Mouse (Mus musculus) c-Kit-negative CD71-positive TER-119-positive erythroid progenitor cells, embryonic 14.5 days (primary cell): Measurements from ENCODE around the gene D930048N14Rik.
"Not testable (repeated sequence)": the region's sequence is repeated elsewhere in the genome, so short reads cannot be mapped to it uniquely, and the experiment has no call there.

Experiments
- DNase-seq: peaks from one replicate; pipeline ENCODE4 v3.0.0-alpha.2; 2013; ENCODE audit warnings: low read depth, low spot score

D930048N14Rik gene

DNA sequence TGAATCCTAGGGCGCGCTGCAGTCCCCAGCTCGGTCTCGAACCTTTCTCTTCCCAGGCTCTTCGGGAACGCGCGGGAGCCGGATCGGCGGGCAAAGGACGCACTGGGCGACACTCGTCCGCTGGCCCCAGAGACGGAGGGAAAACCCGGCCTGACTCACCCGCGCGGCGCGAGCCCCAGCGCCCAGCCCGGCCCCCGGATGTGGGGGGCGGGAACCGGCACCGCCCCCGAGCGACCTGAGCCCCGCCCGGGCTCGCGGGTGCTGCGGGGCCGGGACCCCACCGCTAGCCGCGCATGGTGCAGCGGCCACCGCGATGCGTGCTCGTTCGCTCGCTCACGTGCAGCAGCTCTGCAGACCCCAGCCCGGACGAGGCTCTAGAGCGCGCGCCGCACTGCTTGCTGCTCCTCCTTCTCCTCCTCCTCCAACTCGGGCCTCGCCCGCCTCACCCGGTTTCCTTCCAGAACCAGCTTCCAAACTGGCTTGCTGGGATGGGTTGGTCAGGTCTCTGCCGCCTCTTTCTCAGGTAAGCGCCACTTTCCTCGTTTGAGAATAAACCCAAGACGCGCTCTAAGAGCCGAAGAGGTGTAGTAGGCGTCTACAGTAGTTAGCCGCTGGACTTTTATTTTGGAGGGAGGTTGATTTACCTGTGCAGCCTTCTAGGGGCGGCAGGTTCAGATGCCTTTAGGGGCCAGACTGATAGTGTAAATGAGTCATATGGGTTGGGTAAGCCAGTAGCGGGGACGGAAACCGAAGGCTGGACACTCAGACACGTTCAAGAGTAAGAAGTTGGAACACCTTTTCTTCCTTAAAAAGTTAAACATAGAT lies at the start of gene D930048N14Rik, which contains the start of gene N4bp3:
TSS of gene D930048N14Rik (plus strand) at position 264 of the 825 bp plus-strand sequence.
TSS of gene N4bp3 (minus strand) at position 152 of the 825 bp plus-strand sequence.
- DNase-seq: no peak

DNA sequence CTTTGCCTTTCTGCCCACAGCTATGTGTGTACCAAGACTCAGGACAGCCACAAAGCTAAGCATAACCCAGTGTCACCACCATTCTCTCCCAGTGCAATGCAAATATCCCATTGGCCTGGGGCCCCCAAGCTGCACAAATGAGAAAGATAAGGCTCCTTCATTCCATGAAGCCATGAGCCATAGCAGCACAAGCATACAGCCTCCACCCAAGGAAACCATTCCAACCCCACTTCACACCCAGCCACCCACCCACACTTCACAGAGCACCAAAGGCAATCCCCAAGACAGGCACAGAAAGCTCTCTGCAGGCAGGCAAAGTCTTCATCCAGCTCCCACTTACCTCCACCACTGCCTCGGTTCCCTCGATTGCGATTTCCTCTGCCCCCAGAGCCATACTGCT lies 48.5 kb upstream of the D930048N14Rik start:
- DNase-seq: no peak

GRCm38 (mm10) chr11:51605602-51606446 lies 44.9 kb upstream of the D930048N14Rik start:
- peak; percentile 76 for DNase-seq

DNA sequence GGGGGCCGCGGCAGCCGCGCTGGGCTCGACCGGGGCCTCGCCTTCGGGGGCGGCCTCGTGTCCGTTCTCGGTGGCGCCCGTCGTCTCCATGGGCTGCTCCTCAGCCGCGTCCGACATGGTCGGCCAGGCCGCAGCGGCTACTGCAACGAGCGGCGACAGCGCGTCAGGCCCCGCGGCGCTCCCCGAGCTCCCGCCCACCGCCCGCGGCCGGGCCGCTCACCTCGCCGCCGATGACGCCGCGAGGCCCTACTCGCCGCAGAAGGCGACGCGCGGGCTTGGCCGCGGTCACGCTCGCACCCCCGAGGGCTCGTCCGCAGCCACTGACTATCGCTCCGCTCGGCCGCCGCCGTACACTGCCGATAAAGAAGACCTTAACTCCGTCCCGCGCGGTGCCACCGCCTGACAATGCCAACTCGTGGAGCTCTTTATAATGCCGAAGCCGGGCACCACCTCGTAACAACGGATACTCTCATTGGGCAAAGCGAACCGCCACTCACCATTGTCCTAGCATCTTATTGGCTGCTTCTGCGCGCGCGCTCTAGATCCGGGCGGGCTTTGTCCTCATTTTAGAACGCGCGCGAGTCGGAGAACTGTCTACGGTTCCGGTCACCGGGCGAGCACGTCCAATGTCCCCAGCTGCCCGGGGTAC lies 44.2 kb upstream of the D930048N14Rik start, which contains the start of gene Hnrnpab:
TSS of gene Hnrnpab (minus strand) at position 401 of the 649 bp plus-strand sequence.
- peak; percentile 97 for DNase-seq

DNA sequence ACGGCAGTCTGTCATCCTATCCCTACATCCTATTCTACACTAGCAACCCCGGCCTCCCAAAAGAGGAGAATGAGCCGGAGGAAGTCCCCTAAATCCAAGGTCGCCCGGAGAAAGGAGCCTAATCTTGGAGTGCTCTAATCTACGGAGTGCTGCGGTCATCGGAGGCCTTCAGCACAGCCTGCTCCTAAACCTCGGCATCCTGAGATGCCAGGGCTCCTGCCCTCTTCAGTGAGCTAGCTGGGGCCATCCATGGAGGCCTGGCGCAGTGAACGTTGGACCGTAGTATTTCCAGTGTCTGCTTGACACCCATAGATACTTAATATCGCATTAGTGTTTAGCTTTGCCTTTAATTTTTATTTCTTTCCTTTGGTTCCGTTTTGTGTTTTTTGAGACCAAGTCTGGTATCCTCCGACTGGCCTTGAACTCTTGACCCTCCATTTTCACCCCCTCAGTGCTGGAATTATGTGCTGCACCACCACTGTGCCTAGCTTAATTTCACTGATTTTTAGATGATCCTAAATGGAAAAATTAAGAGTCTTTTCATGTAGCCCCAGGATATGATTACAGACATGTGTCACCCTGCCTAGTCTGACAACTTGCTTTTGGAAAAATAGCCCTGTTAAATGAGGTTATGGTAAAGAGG lies 43.5 kb upstream of the D930048N14Rik start:
- DNase-seq: no peak

- DNase-seq: no peak
Observed at GRCm38 (mm10) chr11:51609266-51609909, 41.4 kb upstream of the D930048N14Rik start.

DNA sequence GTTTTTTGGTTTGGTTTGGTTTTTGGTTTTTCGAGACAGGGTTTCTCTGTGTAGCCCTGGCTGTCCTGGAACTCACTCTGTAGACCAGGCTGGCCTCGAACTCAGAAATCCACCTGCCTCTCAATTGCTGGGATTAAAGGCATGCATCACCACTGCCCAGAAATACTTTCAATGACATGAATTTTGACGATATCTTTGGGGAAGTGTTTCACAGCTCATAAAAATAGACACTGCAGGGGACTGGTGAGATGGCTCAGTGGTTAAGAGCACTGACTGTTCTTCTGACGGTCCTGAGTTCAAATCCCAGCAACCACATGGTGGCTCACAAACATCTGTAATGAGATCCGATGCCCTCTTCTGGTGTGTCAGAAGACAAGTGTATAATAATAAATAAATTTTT lies 40.8 kb upstream of the D930048N14Rik start:
- DNase-seq: not testable (repeated sequence)

GRCm38 (mm10) chr11:51614256-51614655 lies 36.5 kb upstream of the D930048N14Rik start:
- DNase-seq: no peak

DNA sequence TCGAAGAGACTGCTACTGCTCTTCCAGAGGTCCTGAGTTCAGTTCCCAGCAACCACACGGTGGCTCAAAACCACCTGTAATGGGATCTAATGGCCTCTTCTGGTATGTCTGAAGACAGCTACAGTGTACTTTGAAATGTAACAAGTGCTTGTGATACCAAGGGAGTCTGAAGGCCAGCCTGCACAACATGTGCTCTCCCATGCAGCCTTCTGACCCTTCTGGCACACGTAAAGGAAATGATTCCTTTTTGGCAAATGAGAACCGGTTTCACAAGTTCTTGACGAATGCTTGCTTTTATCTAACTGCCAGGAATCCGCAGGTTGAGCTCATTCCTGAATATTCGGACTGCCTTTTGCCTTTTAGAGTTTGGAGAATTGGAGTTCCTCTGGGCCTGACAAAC lies 35.6 kb upstream of the D930048N14Rik start:
- DNase-seq: no peak

DNA sequence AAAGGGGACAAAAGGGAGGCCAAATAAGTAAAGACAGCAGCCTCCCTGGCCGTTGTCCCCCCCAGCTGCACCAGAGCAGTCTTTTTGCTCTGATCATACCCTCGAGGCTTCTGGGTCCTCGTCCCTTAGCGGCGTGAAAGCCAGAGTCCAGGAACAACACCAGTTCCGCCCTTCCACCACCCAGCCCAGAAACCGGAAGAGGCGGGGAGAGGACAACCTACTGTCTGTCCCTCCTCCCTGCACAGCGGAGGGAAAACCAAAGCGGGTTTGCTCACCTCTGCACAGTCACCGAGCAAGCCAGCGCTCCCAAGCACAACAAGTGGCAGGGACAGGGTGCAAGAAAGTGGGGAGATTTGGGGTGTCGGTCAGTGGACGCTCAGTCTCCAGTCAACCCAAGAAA lies 35.2 kb upstream of the D930048N14Rik start:
- peak; percentile 73 for DNase-seq

- DNase-seq: not testable (repeated sequence)
Observed at GRCm38 (mm10) chr11:51616113-51616512, 34.6 kb upstream of the D930048N14Rik start.

GRCm38 (mm10) chr11:51617693-51618092 lies 33.1 kb upstream of the D930048N14Rik start:
- no peak for DNase-seq

DNA sequence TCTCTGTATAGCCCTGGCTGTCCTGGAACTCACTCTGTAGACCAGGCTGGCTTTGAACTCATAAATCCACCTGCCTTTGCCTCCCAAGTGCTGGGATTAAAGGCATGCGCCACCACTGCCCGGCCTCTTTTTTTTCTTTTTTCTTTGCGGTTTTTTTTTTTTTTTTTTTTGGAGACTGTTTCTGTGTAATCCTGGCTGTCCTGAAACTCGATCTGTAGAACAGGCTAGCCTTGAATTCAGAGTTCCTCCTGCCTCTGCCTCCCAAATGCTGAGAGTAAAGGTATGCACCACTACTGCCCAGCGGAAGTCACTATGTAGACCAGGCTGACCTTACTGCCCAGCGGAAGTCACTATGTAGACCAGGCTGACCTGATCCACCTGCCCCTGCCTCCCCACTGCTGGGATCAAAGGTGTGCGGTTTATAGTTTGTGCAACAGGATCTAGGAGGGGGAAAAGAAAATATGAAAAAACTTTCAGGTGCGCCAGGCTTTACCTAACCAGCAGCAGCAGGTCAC lies 31.8 kb upstream of the D930048N14Rik start:
- no peak for DNase-seq

DNA sequence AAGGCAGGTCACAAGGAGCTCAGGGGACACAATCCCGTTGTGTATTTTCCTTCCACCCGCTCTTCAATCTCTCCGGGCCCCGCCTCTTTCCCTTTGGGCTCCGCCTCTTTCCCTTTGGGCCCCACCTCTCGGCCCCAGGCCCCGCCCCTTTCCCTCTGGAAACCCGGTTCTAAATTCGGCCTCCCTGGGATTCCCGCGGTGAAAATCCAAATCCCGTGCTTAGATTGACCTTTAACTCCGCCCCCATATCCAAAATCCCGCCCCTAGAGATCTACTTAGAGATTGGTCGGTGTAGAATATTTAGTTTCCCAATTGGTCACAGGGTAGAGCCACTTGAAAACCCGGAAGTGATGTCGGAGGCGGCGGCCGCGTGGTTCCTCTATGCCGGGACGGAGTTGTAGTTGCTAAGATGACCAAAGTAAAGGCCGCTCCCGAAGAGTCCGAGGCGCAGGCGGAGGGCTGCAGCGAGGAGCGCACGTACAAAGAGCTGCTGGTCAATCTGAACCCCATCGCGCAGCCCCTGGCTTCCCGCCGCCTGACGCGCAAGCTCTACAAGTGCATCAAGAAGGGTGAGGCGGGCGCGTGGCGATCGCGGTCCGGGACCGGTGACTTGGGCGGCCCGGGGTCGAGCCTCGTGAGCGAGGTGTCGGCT lies 31.2 kb upstream of the D930048N14Rik start, which contains the start of gene Nhp2:
TSS of gene Nhp2 (plus strand) at position 327 of the 652 bp plus-strand sequence.
- DNase-seq: peak; percentile 86

DNA sequence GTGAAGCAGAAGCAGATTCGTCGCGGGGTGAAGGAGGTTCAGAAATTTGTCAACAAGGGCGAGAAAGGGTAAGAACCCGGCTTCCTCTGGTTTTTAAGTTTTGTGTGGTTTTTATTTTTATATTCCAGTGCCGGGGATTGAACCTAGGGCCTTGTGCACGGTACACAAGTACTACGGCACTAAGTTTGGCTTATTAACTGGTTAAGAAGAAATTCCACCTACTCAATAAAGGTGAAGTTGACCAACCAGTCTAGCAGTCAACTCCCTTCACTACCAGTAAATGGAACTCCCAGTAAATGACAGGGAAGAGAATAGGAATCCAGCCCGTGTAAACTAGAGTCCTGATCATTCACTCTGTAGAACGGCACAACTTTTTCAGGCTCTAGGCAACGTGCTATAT lies 30.7 kb upstream of the D930048N14Rik start:
- DNase-seq: no peak

DNA sequence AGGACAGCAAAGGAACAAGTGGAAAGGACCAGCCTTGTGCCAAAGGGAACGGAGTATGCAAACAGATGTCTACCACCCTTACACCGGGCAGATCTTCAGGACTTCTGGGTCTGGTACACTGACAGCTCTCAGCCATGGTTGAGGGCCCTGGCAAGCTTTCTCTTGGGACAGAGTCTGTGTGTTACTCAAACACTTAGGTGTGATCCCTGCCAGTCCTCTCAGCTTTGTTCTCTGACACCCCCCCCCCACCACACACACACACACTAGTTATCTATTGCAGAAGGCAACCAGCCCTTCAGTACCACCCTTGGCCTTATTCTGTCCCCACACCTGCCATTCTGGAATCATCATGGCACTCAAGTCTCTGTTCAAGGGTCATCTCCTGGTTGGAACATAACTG lies 29.0 kb upstream of the D930048N14Rik start:
- no peak for DNase-seq

GRCm38 (mm10) chr11:51622971-51623491 lies 27.7 kb upstream of the D930048N14Rik start:
- no peak for DNase-seq

DNA sequence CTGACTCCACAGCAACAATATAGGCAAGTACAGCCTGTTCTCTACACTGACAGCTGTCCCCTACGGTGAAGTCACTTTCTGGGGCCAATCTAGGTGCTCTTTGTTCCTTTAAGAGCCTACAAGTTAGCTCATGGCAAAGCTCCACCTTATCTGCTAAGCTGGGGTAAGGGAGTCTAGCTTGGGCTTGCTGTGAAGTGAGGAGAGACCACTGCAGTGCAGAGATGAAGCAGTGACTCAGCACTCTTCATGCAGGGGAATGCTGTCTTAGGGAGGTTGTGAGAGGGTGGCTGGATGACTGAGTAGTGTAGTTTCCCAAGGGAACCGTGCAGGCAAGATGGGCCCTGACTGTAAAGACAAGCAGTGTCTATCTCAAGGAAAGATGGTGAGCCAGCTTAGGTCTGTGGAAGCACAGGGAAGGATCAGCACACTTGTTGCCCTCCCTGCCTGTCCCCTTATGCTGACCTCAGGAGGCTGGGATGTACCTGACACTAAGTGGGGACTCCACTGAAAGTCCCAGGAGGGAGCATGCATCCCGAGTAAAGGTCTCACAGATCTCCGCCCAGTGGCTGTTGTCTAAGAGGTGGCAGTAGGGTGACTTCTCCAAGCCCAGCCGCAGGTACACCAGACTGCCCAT lies 25.4 kb upstream of the D930048N14Rik start:
- no peak for DNase-seq

DNA sequence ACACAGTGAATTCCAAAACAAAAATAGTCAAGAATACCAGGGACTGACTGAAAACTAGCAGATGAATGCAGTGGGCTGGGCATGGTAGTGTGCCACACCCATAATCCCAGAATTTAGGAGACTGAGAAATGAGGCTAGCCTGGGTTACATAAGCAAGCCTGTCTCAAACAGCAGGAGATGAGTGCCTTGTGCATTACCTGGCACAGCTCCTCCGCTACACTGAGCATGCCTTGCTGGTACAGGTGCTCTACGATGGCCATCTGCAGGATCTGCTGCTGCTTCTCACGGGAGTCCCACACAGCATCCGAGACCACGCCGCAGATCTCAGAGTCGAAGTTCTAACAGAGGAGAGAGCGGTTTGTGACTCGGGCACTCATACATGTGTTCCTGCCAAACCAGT lies 23.3 kb upstream of the D930048N14Rik start:
- no peak for DNase-seq
